Mouse (Mus musculus) MEL (cell line): Measurements from ENCODE around the gene Tppp3.

Experiments
- CHD2 ChIP-seq: IDR thresholded peaks from 2 replicates; pipeline ENCODE4 v1.6.1; 2011; ENCODE audit warnings: low read length, improper control_type of control experiment
- CTCF ChIP-seq, 3 experiments: IDR thresholded peaks in 2 of 3; conservative IDR thresholded peaks in 1 of 3; 2 replicates each; pipeline ENCODE4 v1.5.1; 2011 to 2012; ENCODE audit warnings: low read length in 3 of 3, low read depth in 2 of 3, mild to moderate bottlenecking in 2 of 3, improper control_type of control experiment in 1 of 3, inconsistent platforms in 1 of 3, mixed read lengths in 1 of 3, moderate library complexity in 1 of 3; ENCODE audit not compliant: control insufficient read depth in 1 of 3, insufficient read depth in 1 of 3, poor library complexity in 1 of 3, severe bottlenecking in 1 of 3
- ELF1 ChIP-seq: IDR thresholded peaks from 2 replicates; pipeline ENCODE4 v1.6.1; 2014; ENCODE audit warnings: low read depth, mild to moderate bottlenecking, inconsistent platforms, low read length, improper control_type of control experiment, moderate library complexity
- EP300 ChIP-seq, 2 experiments: IDR thresholded peaks; 2 replicates each; pipeline ENCODE4 v1.6.1; 2011; ENCODE audit warnings: improper control_type of control experiment in 2 of 2, low read length in 2 of 2, low read depth in 1 of 2, mild to moderate bottlenecking in 1 of 2
- GATA1 ChIP-seq: IDR thresholded peaks from 2 replicates; pipeline ENCODE4 v1.6.1; 2011; ENCODE audit warnings: low read depth, low read length, improper control_type of control experiment
- MAX ChIP-seq: IDR thresholded peaks from 2 replicates; pipeline ENCODE4 v1.6.1; 2011; ENCODE audit warnings: low read length, improper control_type of control experiment
- POLR2A ChIP-seq, 2 experiments: IDR thresholded peaks; 2 replicates each; pipeline ENCODE4 v1.6.1; 2011 to 2012; ENCODE audit warnings: low read length in 2 of 2, mild to moderate bottlenecking in 2 of 2, control low read depth in 1 of 2, improper control_type of control experiment in 1 of 2, low read depth in 1 of 2, moderate library complexity in 1 of 2; ENCODE audit not compliant: control insufficient read depth in 1 of 2, insufficient read depth in 1 of 2, poor library complexity in 1 of 2
- RCOR1 ChIP-seq: IDR thresholded peaks from 2 replicates; pipeline ENCODE4 v1.6.1; 2012; ENCODE audit warnings: low read depth, mild to moderate bottlenecking, inconsistent platforms, low read length, improper control_type of control experiment
- TCF12 ChIP-seq: IDR thresholded peaks from 2 replicates; pipeline ENCODE4 v1.6.1; 2014; ENCODE audit warnings: low read depth, mild to moderate bottlenecking, inconsistent platforms, low read length, improper control_type of control experiment, moderate library complexity
- USF1 ChIP-seq: IDR thresholded peaks from 2 replicates; pipeline ENCODE4 v1.6.1; 2014; ENCODE audit warnings: low read depth, mild to moderate bottlenecking, inconsistent platforms, low read length, improper control_type of control experiment, moderate library complexity
- USF2 ChIP-seq, 2 experiments: IDR thresholded peaks; 2 replicates each; pipeline ENCODE4 v1.6.1; 2011 to 2012; ENCODE audit warnings: improper control_type of control experiment in 2 of 2, low read length in 2 of 2, borderline replicate concordance in 1 of 2, inconsistent platforms in 1 of 2, low read depth in 1 of 2, mild to moderate bottlenecking in 1 of 2; ENCODE audit not compliant: insufficient read depth in 1 of 2
- ZNF384 ChIP-seq: IDR thresholded peaks from 2 replicates; pipeline ENCODE4 v1.6.1; 2012; ENCODE audit warnings: low read depth, mild to moderate bottlenecking, inconsistent platforms, low read length, improper control_type of control experiment

- TF ChIP-seq EP300 (IDR thresholded peaks at IDR 0.05; ENCODE audit: low read depth in 1 of 2, low read length in 2 of 2): no peak
- no peak for TF ChIP-seq POLR2A (IDR thresholded peaks at IDR 0.05; ENCODE audit: control insufficient read depth in 1 of 2, insufficient read depth in 1 of 2, low read depth in 1 of 2, low read length in 2 of 2, poor library complexity in 1 of 2)
- TF ChIP-seq USF1: no peak
- peak; percentile 56 to 70 (median 62) for TF ChIP-seq CTCF (IDR thresholded peaks at IDR 0.05 in 2 of 3, conservative IDR thresholded peaks at IDR 0.05 in 1 of 3; ENCODE audit: control insufficient read depth in 1 of 3, insufficient read depth in 1 of 3, low read depth in 2 of 3, low read length in 3 of 3, poor library complexity in 1 of 3, severe bottlenecking in 1 of 3)
- no peak for TF ChIP-seq GATA1
- no peak for TF ChIP-seq RCOR1
- no peak for TF ChIP-seq USF2 (IDR thresholded peaks at IDR 0.05; ENCODE audit: borderline replicate concordance in 1 of 2, insufficient read depth in 1 of 2, low read depth in 1 of 2, low read length in 2 of 2)
- TF ChIP-seq ZNF384: no peak
- TF ChIP-seq CHD2: no peak
- no peak for TF ChIP-seq MAX
- no peak for TF ChIP-seq ELF1
- TF ChIP-seq TCF12: no peak
Measured at GRCm38 (mm10) chr8:105484392-105484791, 13.1 kb upstream of the Tppp3 start.
